Mouse (Mus musculus) bone marrow, adult 2 months (tissue): Measurements from ENCODE around the gene Olfr550.

Experiments used
- CTCF ChIP-seq: fragments of 200-500 bp; IDR thresholded peaks from 2 replicates; pipeline ENCODE4 v1.5.1; 2011; ENCODE audit warnings: low read length, control low read depth; ENCODE audit not compliant: control insufficient read depth, insufficient read depth
- POLR2A ChIP-seq: fragments of 200-500 bp; IDR thresholded peaks from 2 replicates; pipeline ENCODE4 v1.6.1; 2011; ENCODE audit warnings: low read depth, mild to moderate bottlenecking, control low read depth, low read length, borderline replicate concordance; ENCODE audit not compliant: control insufficient read depth

- TF ChIP-seq CTCF (no peak), POLR2A (no peak)
Measured at GRCm38 (mm10) chr7:102619608-102620007, 48.4 kb downstream of the Olfr550 start.
